Mouse (Mus musculus) lung, embryonic 14.5 days (tissue): ENCODE measurements at regions not wholly inside any gene's neighbourhood (a gene's known extent, or its start where the extent isn't known, plus 50 kb on each side); places are given as distances from the start of the nearest gene placed in this dataset.

ENCODE experiments used
- ATAC-seq: fragments of 200-750 bp; cut with Nextera tagmentation; 2 replicates; pipeline ENCODE4 v1.8.0; 2017; ENCODE audit warnings: mild to moderate bottlenecking, moderate TSS enrichment, moderate library complexity; ENCODE audit not compliant: insufficient read depth
- DNase-seq: peaks from one replicate; pipeline ENCODE4 v3.0.0-alpha.2; 2015
- H3K27ac ChIP-seq: fragments of 300-500 bp; sonication (generic); 2 replicates; pipeline ENCODE4 v1.5.1; 2014; ENCODE audit warnings: low read depth, mild to moderate bottlenecking, moderate library complexity
- H3K27me3 ChIP-seq: fragments of 300-500 bp; sonication (generic); 2 replicates; pipeline ENCODE4 v1.6.1; 2014; ENCODE audit warnings: low read length, control low read depth; ENCODE audit not compliant: insufficient read depth
- H3K36me3 ChIP-seq: fragments of 300-500 bp; sonication (generic); 2 replicates; pipeline ENCODE4 v1.6.1; 2014; ENCODE audit warnings: control low read depth; ENCODE audit not compliant: insufficient read depth
- H3K4me1 ChIP-seq: fragments of 300-500 bp; sonication (generic); 2 replicates; pipeline ENCODE4 v1.6.1; 2014; ENCODE audit warnings: antibody characterized with exemption, control low read depth; ENCODE audit not compliant: insufficient read depth
- H3K4me2 ChIP-seq: fragments of 300-500 bp; sonication (generic); 2 replicates; pipeline ENCODE4 v1.6.1; 2014; ENCODE audit warnings: mild to moderate bottlenecking
- H3K4me3 ChIP-seq: fragments of 300-500 bp; sonication (generic); 2 replicates; pipeline ENCODE4 v1.5.1; 2014; ENCODE audit warnings: low read depth, low read length
- H3K9ac ChIP-seq: fragments of 300-500 bp; sonication (generic); 2 replicates; pipeline ENCODE4 v1.6.1; 2014
- H3K9me3 ChIP-seq: fragments of 300-500 bp; sonication (generic); 2 replicates; pipeline ENCODE4 v1.6.1; 2016; ENCODE audit warnings: low read depth, low read length, control low read depth
- CTCF ChIP-seq: IDR thresholded peaks from 2 replicates; pipeline ENCODE4 v1.5.1; 2016; ENCODE audit warnings: antibody characterized with exemption, low read depth
- WGBS: fragments of 180-500 bp; shearing (Covaris S2); extraction: QIAGEN DNeasy Blood & Tissue Kit; methylation state at CpG from one replicate; pipeline ENCODE4 v1.1.7; 2014; 5-methylcytosine and 5-hydroxymethylcytosine counted together

- Histone ChIP-seq H3K4me1 (0 out of 2 replicates have a peak, but pooled peaks cover 5% of the 10 kb centered on the region), H3K9ac (no peak overlapping the region), H3K27ac (no peak overlapping the region), H3K4me2 (no peak overlapping the region), H3K4me3 (no peak overlapping the region), H3K9me3 (no peaks in the 10 kb centered on the region; the same call in 1 of the 2 replicates), H3K27me3 (no peaks in the 10 kb centered on the region), H3K36me3 (no peaks in the 10 kb centered on the region)
- no peak for TF ChIP-seq CTCF
- DNase-seq (no peak), ATAC-seq (no peak)
- WGBS = 77% methylated on average over 6 of the region's 6 CpGs
These were observed 96.1 kb upstream of the Zfp507 start for GRCm38 (mm10) chr7:35898701-35899445.

DNA sequence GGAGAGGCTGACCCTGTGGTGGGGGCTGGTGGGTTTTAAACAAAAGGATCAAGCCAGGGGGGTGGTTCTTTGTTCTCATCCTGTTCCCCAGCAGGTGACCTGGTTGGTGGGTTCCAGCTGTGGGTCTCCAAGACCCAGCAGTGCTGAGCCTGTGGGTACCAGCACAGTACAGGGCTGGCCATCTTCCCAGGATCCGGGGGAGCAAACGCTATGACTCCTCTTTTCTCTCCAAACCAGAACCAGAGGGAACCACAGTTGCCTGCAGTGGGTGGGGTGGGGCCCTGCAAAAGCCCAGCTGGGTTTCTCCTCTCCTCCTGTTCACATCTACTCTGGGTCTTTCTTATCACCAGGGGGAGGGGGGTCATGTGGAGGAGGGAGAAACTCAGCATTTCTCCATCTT, 90.5 kb upstream of the Zfp507 start:
- H3K4me1 ChIP-seq = no peaks in the 10 kb centered on the region
- no peaks in the 10 kb centered on the region for H3K9me3 ChIP-seq
- H3K27me3 ChIP-seq = no peaks in the 10 kb centered on the region
- no peak overlapping the region for H3K27ac ChIP-seq
- 31% methylated on average over 2 of the region's 2 CpGs for WGBS
- no peak for ATAC-seq
- no peak overlapping the region for H3K4me2 ChIP-seq
- no peaks in the 10 kb centered on the region for H3K36me3 ChIP-seq
- TF ChIP-seq CTCF = no peak
- H3K4me3 ChIP-seq = no peak overlapping the region
- H3K9ac ChIP-seq = no peak overlapping the region
- DNase-seq = no peak

- DNase-seq (no peak), ATAC-seq (no peak)
- H3K9ac ChIP-seq = no peak overlapping the region
- no peaks in the 10 kb centered on the region for H3K27me3 ChIP-seq
- H3K36me3 ChIP-seq = no peaks in the 10 kb centered on the region
- TF ChIP-seq CTCF = no peak
- no peak overlapping the region for H3K27ac ChIP-seq
- no peaks in the 10 kb centered on the region for H3K4me1 ChIP-seq
- no peak overlapping the region for H3K4me3 ChIP-seq
- no peak overlapping the region for H3K4me2 ChIP-seq
- no peaks in the 10 kb centered on the region for H3K9me3 ChIP-seq
- 72% methylated on average over 11 of the region's 11 CpGs for WGBS
These were observed 83.2 kb upstream of the Zfp507 start for GRCm38 (mm10) chr7:35886051-35886450.

GRCm38 (mm10) chr7:35879755-35880304, 77.0 kb upstream of the Zfp507 start:
- WGBS = 43% methylated on average over 9 of the region's 9 CpGs
- Histone ChIP-seq H3K9ac (no peak overlapping the region), H3K36me3 (no peaks in the 10 kb centered on the region), H3K9me3 (no peaks in the 10 kb centered on the region), H3K4me3 (no peak overlapping the region), H3K27me3 (no peaks in the 10 kb centered on the region), H3K27ac (no peak overlapping the region), H3K4me1 (no peaks in the 10 kb centered on the region), H3K4me2 (no peak overlapping the region)
- TF ChIP-seq CTCF = peak; percentile 97
- DNase-seq = peak; percentile 95
- peak; percentile 84 for ATAC-seq

DNA sequence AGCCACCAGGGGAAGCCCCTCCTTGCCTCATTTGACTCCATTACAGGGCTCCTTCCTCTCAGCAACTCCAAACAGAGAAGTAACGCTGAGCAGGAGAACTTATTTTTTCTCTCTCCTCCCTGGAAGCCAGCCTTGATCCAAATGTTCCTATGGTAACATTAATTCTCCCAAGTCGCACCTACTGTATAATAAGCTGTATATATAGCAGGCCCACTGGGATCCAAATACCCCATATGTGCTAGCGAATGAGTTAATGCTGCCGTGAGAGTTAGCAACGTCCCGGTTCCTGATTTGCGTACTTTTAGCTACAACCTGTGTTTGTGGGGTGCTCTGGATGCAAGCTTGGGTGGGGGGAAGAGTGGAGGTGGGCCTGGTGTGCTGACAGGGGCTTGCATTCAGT, 75.4 kb upstream of the Zfp507 start:
- H3K4me3 ChIP-seq = no peak overlapping the region
- H3K9ac ChIP-seq = no peak overlapping the region
- H3K4me2 ChIP-seq = no peak overlapping the region
- no peak overlapping the region for H3K27ac ChIP-seq
- DNase-seq (no peak), ATAC-seq (no peak)
- no peaks in the 10 kb centered on the region for H3K4me1 ChIP-seq
- WGBS = 58% methylated on average over 7 of the region's 7 CpGs
- no peaks in the 10 kb centered on the region for H3K9me3 ChIP-seq
- no peaks in the 10 kb centered on the region for H3K27me3 ChIP-seq
- TF ChIP-seq CTCF = no peak
- no peaks in the 10 kb centered on the region for H3K36me3 ChIP-seq

GRCm38 (mm10) chr7:35861049-35861448, 58.2 kb upstream of the Zfp507 start:
- ATAC-seq = no peak
- no peak overlapping the region for H3K9ac ChIP-seq
- no peaks in the 10 kb centered on the region for H3K36me3 ChIP-seq
- H3K9me3 ChIP-seq = no peaks in the 10 kb centered on the region
- 67% methylated on average over 10 of the region's 10 CpGs for WGBS
- no peak for DNase-seq
- H3K4me2 ChIP-seq = no peak overlapping the region
- H3K4me3 ChIP-seq = no peak overlapping the region
- no peak for TF ChIP-seq CTCF
- no peaks in the 10 kb centered on the region for H3K4me1 ChIP-seq
- no peak overlapping the region for H3K27ac ChIP-seq
- H3K27me3 ChIP-seq = no peaks in the 10 kb centered on the region

- H3K9me3 ChIP-seq = no peaks in the 10 kb centered on the region
- TF ChIP-seq CTCF = peak; percentile 65
- H3K27me3 ChIP-seq = no peaks in the 10 kb centered on the region
- H3K9ac ChIP-seq = no peak overlapping the region
- WGBS = 24% methylated on average over 3 of the region's 3 CpGs
- DNase-seq (peak; percentile 59), ATAC-seq (no peak)
- H3K27ac ChIP-seq = no peak overlapping the region
- H3K4me1 ChIP-seq = no peaks in the 10 kb centered on the region
- no peak overlapping the region for H3K4me3 ChIP-seq
- no peak overlapping the region for H3K4me2 ChIP-seq
- no peaks in the 10 kb centered on the region for H3K36me3 ChIP-seq
These were observed 56.8 kb upstream of the Zfp507 start for GRCm38 (mm10) chr7:35859601-35860000.
